Mouse (Mus musculus) testis, adult 2 months (tissue): ENCODE results near the gene Tjap1. TPM values are rescaled to one million over a fixed set of nuclear protein-coding genes. Genes with fewer than 3 reads are reported as not detected.

Experiments
- H3K27ac ChIP-seq: fragments of 200-500 bp; 2 replicates; pipeline ENCODE4 v1.5.1; 2012; ENCODE audit warnings: low read depth, low read length; ENCODE audit not compliant: control insufficient read depth, insufficient read depth
- H3K27me3 ChIP-seq: fragments of 200-500 bp; 2 replicates; pipeline ENCODE4 v1.6.1; 2012; ENCODE audit warnings: mild to moderate bottlenecking, low read length, moderate library complexity; ENCODE audit not compliant: control insufficient read depth, insufficient read depth
- H3K36me3 ChIP-seq: fragments of 200-500 bp; 2 replicates; pipeline ENCODE4 v1.6.1; 2012; ENCODE audit warnings: mild to moderate bottlenecking, low read length; ENCODE audit not compliant: control insufficient read depth, insufficient read depth
- H3K4me1 ChIP-seq: fragments of 200-500 bp; 2 replicates; pipeline ENCODE4 v1.6.1; 2012; ENCODE audit warnings: low read length; ENCODE audit not compliant: control insufficient read depth, insufficient read depth
- H3K4me3 ChIP-seq: fragments of 200-500 bp; 2 replicates; pipeline ENCODE4 v1.5.1; 2012; ENCODE audit warnings: low read depth, mild to moderate bottlenecking, low read length, moderate library complexity, mixed read lengths; ENCODE audit not compliant: control insufficient read depth
- CTCF ChIP-seq: fragments of 200-500 bp; IDR thresholded peaks from 2 replicates; pipeline ENCODE4 v1.5.1; 2012; ENCODE audit warnings: low read depth, mild to moderate bottlenecking, inconsistent platforms, low read length, moderate library complexity; ENCODE audit not compliant: control insufficient read depth, insufficient read depth, insufficient replicate concordance
- POLR2A ChIP-seq: fragments of 200-500 bp; IDR thresholded peaks from 2 replicates; pipeline ENCODE4 v1.6.1; 2012; ENCODE audit warnings: low read depth, mild to moderate bottlenecking, inconsistent platforms, low read length, moderate library complexity; ENCODE audit not compliant: control insufficient read depth
- polyA plus RNA-seq: library from polyadenylated mRNA; depleted of rRNA; stranded (reverse); fragments of >200 nt; gene quantifications from 2 replicates; pipeline ENCODE4 v1.2.3, GENCODE M21; 2012

Gene Tjap1
- polyA plus RNA-seq, 1 experiment, result 33.1 TPM

GRCm38 (mm10) chr17:46242274-46242673, 40.6 kb downstream of the Tjap1 start:
- TF ChIP-seq CTCF (no peak), POLR2A (no peak)
- 0 out of 2 replicates have a peak, but pooled peaks cover 2% of the 10 kb centered on the region for H3K4me1 ChIP-seq
- no peak overlapping the region for H3K27ac ChIP-seq
- H3K27me3 ChIP-seq, result no peaks in the 10 kb centered on the region
- H3K4me3 ChIP-seq, result no peak overlapping the region
- H3K36me3 ChIP-seq, result peaks cover 3% of the 10 kb centered on the region

- H3K27me3 ChIP-seq, result no peaks in the 10 kb centered on the region
- no peak overlapping the region for H3K27ac ChIP-seq
- peaks cover 4% of the 10 kb centered on the region for H3K36me3 ChIP-seq
- 0 out of 2 replicates have a peak, but pooled peaks cover 2% of the 10 kb centered on the region for H3K4me1 ChIP-seq
- TF ChIP-seq POLR2A (no peak), CTCF (no peak)
- no peak overlapping the region for H3K4me3 ChIP-seq
Observed at GRCm38 (mm10) chr17:46241471-46241870, 41.4 kb downstream of the Tjap1 start.

- no peaks in the 10 kb centered on the region for H3K4me1 ChIP-seq
- no peak overlapping the region for H3K27ac ChIP-seq
- no peak for TF ChIP-seq POLR2A
- TF ChIP-seq CTCF, result no peak
- peaks cover 4% of the 10 kb centered on the region for H3K36me3 ChIP-seq
- H3K4me3 ChIP-seq, result no peak overlapping the region
- no peaks in the 10 kb centered on the region for H3K27me3 ChIP-seq
Observed at GRCm38 (mm10) chr17:46239516-46240114, 43.2 kb downstream of the Tjap1 start.

GRCm38 (mm10) chr17:46237480-46237879, 45.3 kb downstream of the Tjap1 start:
- Histone ChIP-seq H3K4me1 (no peaks in the 10 kb centered on the region), H3K27ac (no peak overlapping the region), H3K27me3 (no peaks in the 10 kb centered on the region), H3K36me3 (peaks cover 5% of the 10 kb centered on the region), H3K4me3 (no peak overlapping the region)
- TF ChIP-seq CTCF (no peak), POLR2A (no peak)

GRCm38 (mm10) chr17:46237079-46237478, 45.7 kb downstream of the Tjap1 start:
- TF ChIP-seq POLR2A, result no peak
- TF ChIP-seq CTCF, result no peak
- Histone ChIP-seq H3K27ac (no peak overlapping the region), H3K4me1 (no peaks in the 10 kb centered on the region)

GRCm38 (mm10) chr17:46236067-46236466, 46.8 kb downstream of the Tjap1 start:
- no peaks in the 10 kb centered on the region for H3K4me1 ChIP-seq
- H3K4me3 ChIP-seq, result no peak overlapping the region
- H3K36me3 ChIP-seq, result peaks cover 3% of the 10 kb centered on the region
- H3K27me3 ChIP-seq, result no peaks in the 10 kb centered on the region
- no peak for TF ChIP-seq CTCF
- no peak for TF ChIP-seq POLR2A
- H3K27ac ChIP-seq, result no peak overlapping the region

More at GRCm38 (mm10) chr17:46237079-46237478, 45.7 kb downstream of the Tjap1 start:
- H3K27me3 ChIP-seq, result no peaks in the 10 kb centered on the region
- peaks cover 3% of the 10 kb centered on the region for H3K36me3 ChIP-seq
- no peak overlapping the region for H3K4me3 ChIP-seq

GRCm38 (mm10) chr17:46227576-46227975, 55.2 kb downstream of the Tjap1 start:
- Histone ChIP-seq H3K27ac (no peak overlapping the region), H3K27me3 (no peaks in the 10 kb centered on the region), H3K4me3 (no peak overlapping the region), H3K4me1 (no peaks in the 10 kb centered on the region), H3K36me3 (peaks cover 1% of the 10 kb centered on the region)
- TF ChIP-seq CTCF, result no peak
- TF ChIP-seq POLR2A, result no peak
